Mouse (Mus musculus) brain, embryonic 14.5 days (tissue): ENCODE measurements around the gene Clca3a2.
"Not testable (repeated sequence)": the region's sequence is repeated elsewhere in the genome, so short reads cannot be mapped to it uniquely, and the experiment has no call there.

Experiments
- CTCF ChIP-seq: fragments of 200-500 bp; IDR thresholded peaks from 2 replicates; pipeline ENCODE4 v1.5.1; 2012; ENCODE audit warnings: inconsistent platforms, mild to moderate bottlenecking, moderate library complexity, borderline replicate concordance; ENCODE audit not compliant: insufficient read depth, insufficient read length; ENCODE audit errors: extremely low read depth
- POLR2A ChIP-seq: fragments of 200-500 bp; IDR thresholded peaks from 2 replicates; pipeline ENCODE4 v1.6.1; 2012; ENCODE audit warnings: mild to moderate bottlenecking, inconsistent platforms, borderline replicate concordance; ENCODE audit not compliant: poor library complexity, insufficient read depth, insufficient read length, severe bottlenecking; ENCODE audit errors: extremely low read depth

- not testable (repeated sequence) for TF ChIP-seq CTCF, POLR2A
Observed at GRCm38 (mm10) chr3:144749062-144749963, 70.0 kb downstream of the Clca3a2 start.
